Mouse (Mus musculus) bone marrow macrophage, adult 2 months (primary cell): ENCODE results near the gene Aasdh.

Source experiments
- CTCF ChIP-seq: IDR thresholded peaks from 2 replicates; pipeline ENCODE4 v1.5.1; 2012; ENCODE audit warnings: low read depth, mild to moderate bottlenecking, low read length, moderate library complexity
- POLR2A ChIP-seq: IDR thresholded peaks from 2 replicates; pipeline ENCODE4 v1.6.1; 2012; ENCODE audit warnings: mild to moderate bottlenecking, low read depth, low read length, borderline replicate concordance

DNA sequence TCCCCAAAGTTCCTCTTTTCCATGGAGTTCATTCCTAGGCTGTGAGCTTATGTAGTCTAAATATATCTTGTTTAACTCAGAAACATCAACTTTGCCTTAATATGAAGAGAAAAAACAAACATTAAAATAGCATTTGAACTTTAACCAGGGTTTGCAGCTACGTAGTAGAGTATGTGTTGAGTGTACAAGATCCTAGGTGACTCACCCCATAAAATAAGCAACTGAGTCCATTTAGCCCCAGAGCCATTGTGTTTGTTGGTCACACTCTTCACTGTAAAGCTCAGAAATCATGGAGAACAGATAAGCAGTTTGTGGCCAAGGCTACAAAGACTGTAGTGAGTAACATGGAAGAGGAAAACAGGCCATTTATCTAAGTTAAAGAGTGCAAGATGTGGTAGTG is 21.2 kb downstream of the Aasdh start:
- TF ChIP-seq CTCF (no peak), POLR2A (no peak)
